ENCODE assay signal across 8 mouse cellular contexts in the genomic region with DNA sequence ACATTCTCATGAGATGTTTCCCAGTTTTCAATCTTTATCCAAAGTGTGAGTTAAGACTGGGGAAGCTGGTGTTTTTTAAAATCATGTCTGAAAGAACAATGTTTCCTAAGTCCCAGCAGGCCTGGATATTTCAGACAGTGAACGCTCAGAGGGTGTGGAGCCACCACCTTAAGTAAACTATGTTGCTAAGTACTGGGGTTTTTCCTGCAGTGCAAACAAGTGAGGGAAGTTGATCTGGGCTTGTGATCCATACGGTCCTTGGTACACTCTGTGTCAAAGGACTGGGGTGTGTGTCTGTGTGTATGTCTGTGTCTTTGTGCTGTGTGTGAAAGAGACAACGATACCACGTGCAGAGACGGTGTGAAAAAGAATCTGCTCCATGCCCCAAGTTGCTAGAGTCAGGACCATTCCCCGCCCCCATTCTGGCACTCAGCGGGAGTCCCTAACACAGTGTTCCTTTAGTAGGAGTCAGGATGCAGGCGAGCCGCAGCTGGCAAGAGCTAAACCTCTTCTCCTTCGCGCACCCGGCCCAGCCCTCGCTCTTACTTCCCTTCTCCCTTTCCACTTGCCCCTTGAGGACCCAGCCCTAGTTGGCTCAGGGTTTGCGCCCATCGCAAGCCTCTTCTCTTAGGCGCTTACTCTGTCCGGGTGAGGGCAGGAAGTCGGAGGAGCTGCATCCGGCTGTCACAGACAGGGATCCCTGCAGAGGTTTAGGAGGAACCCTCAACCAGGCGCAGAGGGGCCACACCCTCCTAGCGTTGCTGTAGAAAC. TPM values are rescaled to one million over a fixed set of nuclear protein-coding genes. Genes with fewer than 3 reads are reported as not detected.
DNase-seq lines count a peak whose midpoint lies in the region; ATAC-seq lines count a peak whose summit lies in the region.

TSS of gene Dyrk4 (minus strand) at position 729 of the 771 bp plus-strand sequence.

- no peaks in the 10 kb centered on the region for H3K9me3 ChIP-seq in embryonic facial prominence, embryonic 14.5 days (ENCODE audit: control insufficient read depth, low read length)
- no peaks in the 10 kb centered on the region for H3K9me3 ChIP-seq in limb, embryonic 15.5 days
- H3K9me3 ChIP-seq in midbrain, embryonic 15.5 days: no peaks in the 10 kb centered on the region

- WGBS in embryonic facial prominence, embryonic 14.5 days: 9% methylated on average over 21 of the region's 21 CpGs
- 16% methylated on average over 21 of the region's 21 CpGs for WGBS in limb, embryonic 15.5 days
- 5% methylated on average over 21 of the region's 21 CpGs for WGBS in midbrain, embryonic 15.5 days

- H3K27me3 ChIP-seq in embryonic facial prominence, embryonic 14.5 days (replicated peaks; ENCODE audit: control insufficient read depth, insufficient read depth, low read length): no peaks in the 10 kb centered on the region
- no peaks in the 10 kb centered on the region for H3K27me3 ChIP-seq in limb, embryonic 15.5 days
- no peaks in the 10 kb centered on the region for H3K27me3 ChIP-seq in midbrain, embryonic 15.5 days (replicated peaks)

- ATAC-seq in embryonic facial prominence, embryonic 14.5 days (ENCODE audit: low read depth): peak; percentile 33
- ATAC-seq in limb, embryonic 15.5 days (ENCODE audit: insufficient number of reproducible peaks, low FRiP score, low TSS enrichment, low read depth): no peak
- no peak for ATAC-seq in midbrain, embryonic 15.5 days (replicated peaks)
- no peak for ATAC-seq in erythroid progenitor cell, adult 5-6 weeks (replicated peaks; ENCODE audit: low FRiP score, poor library complexity, severe bottlenecking)

- peak within 1 kb of the TSS; percentile 15; the same call in 1 of the 2 replicates for H3K9ac ChIP-seq in embryonic facial prominence, embryonic 14.5 days (ENCODE audit: low read depth, low read length)
- H3K9ac ChIP-seq in limb, embryonic 15.5 days: no peak within 1 kb of the TSS
- H3K9ac ChIP-seq in midbrain, embryonic 15.5 days: no peak within 1 kb of the TSS

- intact Hi-C loops in heart, postnatal 25 days (cut with DNase I): no loop called here

- H3K27ac ChIP-seq in embryonic facial prominence, embryonic 14.5 days (replicated peaks; ENCODE audit: low read depth, low read length): peak within 1 kb of the TSS; percentile 17; the same call in 1 of the 2 replicates
- H3K27ac ChIP-seq in limb, embryonic 15.5 days: no peak within 1 kb of the TSS
- no peak within 1 kb of the TSS for H3K27ac ChIP-seq in midbrain, embryonic 15.5 days

- H3K4me2 ChIP-seq in embryonic facial prominence, embryonic 14.5 days (ENCODE audit: low read depth, low read length): peak within 1 kb of the TSS; percentile 46
- peak within 1 kb of the TSS; percentile 26; the same call in 1 of the 2 replicates for H3K4me2 ChIP-seq in limb, embryonic 15.5 days
- peak within 1 kb of the TSS; percentile 32 for H3K4me2 ChIP-seq in midbrain, embryonic 15.5 days

- H3K4me1 ChIP-seq in embryonic facial prominence, embryonic 14.5 days (ENCODE audit: control insufficient read depth, insufficient read depth, low read length): no peaks in the 10 kb centered on the region
- 0 out of 2 replicates have a peak, but pooled peaks cover 3% of the 10 kb centered on the region for H3K4me1 ChIP-seq in limb, embryonic 15.5 days
- H3K4me1 ChIP-seq in midbrain, embryonic 15.5 days: no peaks in the 10 kb centered on the region

- H3K4me3 ChIP-seq in embryonic facial prominence, embryonic 14.5 days (ENCODE audit: low read depth, low read length): peak within 1 kb of the TSS; percentile 13
- H3K4me3 ChIP-seq in limb, embryonic 15.5 days: 0 out of 2 replicates have a peak within 1 kb of the TSS, but pooled peaks have one; percentile 13
- H3K4me3 ChIP-seq in midbrain, embryonic 15.5 days: 0 out of 2 replicates have a peak within 1 kb of the TSS, but pooled peaks have one; percentile 9

- peaks cover 37% of the 10 kb centered on the region; the same call in 1 of the 2 replicates for H3K36me3 ChIP-seq in embryonic facial prominence, embryonic 14.5 days (ENCODE audit: control insufficient read depth, insufficient read depth, low read length)
- H3K36me3 ChIP-seq in limb, embryonic 15.5 days: peaks cover 29% of the 10 kb centered on the region
- H3K36me3 ChIP-seq in midbrain, embryonic 15.5 days (replicated peaks): no peaks in the 10 kb centered on the region

- peak; percentile 10 for DNase-seq in spleen, postnatal 36 days (ENCODE audit: low spot score in 2 of 2)
- no peak for DNase-seq in spleen, postnatal 4 days (ENCODE audit: low spot score in 2 of 2)
- DNase-seq in embryonic facial prominence, embryonic 14.5 days (ENCODE audit: low spot score): peak; percentile 45
- peak; percentile 23 for DNase-seq in heart, postnatal 25 days (ENCODE audit: low spot score)
- DNase-seq in B cell, adult 2 months: no peak

RNA-seq across cellular contexts. Expression of gene Dyrk4, which starts in this region (rescaled TPM):
- 0.30 and 0.35 TPM in 2 replicates for polyA plus RNA-seq in embryonic facial prominence, embryonic 14.5 days (2014; fragmentation: Nextera tagmentation; extraction: Ambion mirVana)
- total RNA-seq in heart, postnatal 25 days (2021): not detected
- polyA plus RNA-seq in limb, embryonic 15.5 days (2015; fragmentation: Nextera tagmentation; extraction: Ambion mirVana): not detected in 2 replicates
- not detected in 2 replicates for polyA plus RNA-seq in midbrain, embryonic 15.5 days (2015; fragmentation: Nextera tagmentation; extraction: Ambion mirVana)
- total RNA-seq in erythroid progenitor cell, adult 5-6 weeks (2015; ENCODE audit: low replicate concordance): not detected in 2 replicates
- 0.64 TPM in 1 of 2 replicates, not detected in the other for total RNA-seq in erythroid progenitor cell, adult 5-6 weeks (2017; ENCODE audit: low replicate concordance)

Comparison
In these comparisons a context has a peak if more than half of its experiments do, and no peak if none do; other contexts are left out.
1. DNase-seq: peak in spleen, postnatal 36 days (2 of 2); none in spleen, postnatal 4 days (0 of 2) and B cell, adult 2 months (0 of 2).
2. Peak in DNase-seq, ATAC-seq, H3K4me3 ChIP-seq, H3K27ac ChIP-seq, H3K9ac ChIP-seq and H3K4me2 ChIP-seq in embryonic facial prominence, embryonic 14.5 days; RNA of the gene not detected or under 1 TPM.
3. Peak in DNase-seq in heart, postnatal 25 days; RNA of the gene not detected or under 1 TPM.
4. Peak in every context shown above with its lines, with median percentiles within 50 percentile points of each other: H3K4me2 ChIP-seq and H3K4me3 ChIP-seq.